Mouse (Mus musculus): ENCODE measurements around the gene Ucp3. TPM values are rescaled to one million over a fixed set of nuclear protein-coding genes. Genes with fewer than 3 reads are reported as not detected.
A peak's percentile ranks its signal among the peaks of the same experiment; 100 is the strongest.

Gene Ucp3
- polyA plus RNA-seq (2014; fragmentation: Nextera tagmentation; extraction: Ambion mirVana): not detected in 2 replicates

DNA sequence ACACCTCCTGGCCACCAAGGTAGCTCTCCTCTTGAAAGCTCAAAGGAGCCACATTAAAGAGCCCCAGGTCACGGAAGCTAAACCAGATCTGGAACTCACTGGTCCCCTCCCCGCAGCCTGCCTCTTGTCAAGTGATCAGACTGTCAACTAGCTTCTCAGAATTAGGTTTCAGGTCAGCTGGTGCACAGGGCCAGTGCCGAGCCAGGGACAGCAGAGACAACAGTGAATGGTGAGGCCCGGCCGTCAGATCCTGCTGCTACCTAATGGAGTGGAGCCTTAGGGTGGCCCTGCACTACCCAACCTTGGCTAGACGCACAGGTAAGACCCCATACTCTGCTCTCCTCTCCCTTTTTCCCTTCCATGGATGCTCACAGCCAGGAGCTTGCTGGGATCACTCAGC, at the start of gene Ucp3:
Gene Ucp3 (plus strand): TSS at position 214 of the 400 bp plus-strand sequence.
- Histone ChIP-seq H3K27ac (ENCODE audit: low read depth, low read length) (no peak within 1 kb of the TSS), H3K4me2 (ENCODE audit: low read length) (no peak within 1 kb of the TSS), H3K27me3 (replicated peaks; ENCODE audit: control insufficient read depth, insufficient read depth, low read length) (no peaks in the 10 kb centered on the region), H3K9ac (ENCODE audit: low read length) (no peak within 1 kb of the TSS), H3K4me3 (ENCODE audit: low read depth, low read length) (no peak within 1 kb of the TSS), H3K36me3 (ENCODE audit: control insufficient read depth, insufficient read depth, low read length) (peaks cover 19% of the 10 kb centered on the region), H3K4me1 (ENCODE audit: control insufficient read depth, insufficient read depth, low read length) (no peaks in the 10 kb centered on the region), H3K9me3 (replicated peaks; ENCODE audit: control insufficient read depth, low read length) (no peaks in the 10 kb centered on the region)
- ATAC-seq (no peak), DNase-seq (ENCODE audit: low spot score) (no peak)
- WGBS: 84% methylated on average over 6 of the region's 6 CpGs

- no peaks in the 10 kb centered on the region for H3K9me3 ChIP-seq (replicated peaks; ENCODE audit: control insufficient read depth, low read length)
- H3K9ac ChIP-seq (ENCODE audit: low read length): no peak overlapping the region
- no peak for DNase-seq (ENCODE audit: low spot score)
- H3K4me2 ChIP-seq (ENCODE audit: low read length): no peak overlapping the region
- H3K27me3 ChIP-seq (replicated peaks; ENCODE audit: control insufficient read depth, insufficient read depth, low read length): no peaks in the 10 kb centered on the region
- no peak overlapping the region for H3K27ac ChIP-seq (ENCODE audit: low read depth, low read length)
- WGBS: 58% methylated on average over 3 of the region's 3 CpGs
- no peak overlapping the region for H3K4me3 ChIP-seq (ENCODE audit: low read depth, low read length)
- no peak for ATAC-seq
- peaks cover 76% of the 10 kb centered on the region for H3K36me3 ChIP-seq (ENCODE audit: control insufficient read depth, insufficient read depth, low read length)
- H3K4me1 ChIP-seq (ENCODE audit: control insufficient read depth, insufficient read depth, low read length): no peaks in the 10 kb centered on the region
These were observed 47.0 kb upstream of the Ucp3 start for GRCm38 (mm10) chr7:100425795-100426194.

DNA sequence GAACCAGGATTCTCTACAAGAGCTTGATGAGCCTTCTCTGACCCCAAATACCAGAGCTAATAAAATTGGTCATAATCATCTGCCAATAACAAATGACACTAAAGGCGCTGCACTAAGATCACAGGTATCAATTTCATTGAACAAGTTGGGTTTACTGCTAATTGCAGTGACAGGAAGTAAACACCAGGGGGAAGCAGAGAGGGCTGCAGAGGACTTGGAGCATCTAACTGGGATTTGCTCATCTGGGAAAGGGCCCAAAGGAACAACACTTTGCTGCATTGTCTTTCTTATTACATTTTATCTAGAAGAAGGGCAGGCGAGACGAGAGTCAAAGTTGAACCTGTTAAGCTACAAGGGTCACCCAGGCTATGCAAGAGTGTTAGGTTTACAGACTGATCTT, 43.7 kb upstream of the Ucp3 start:
- 75% methylated on average over 3 of the region's 3 CpGs for WGBS
- Histone ChIP-seq H3K4me1 (ENCODE audit: control insufficient read depth, insufficient read depth, low read length) (no peaks in the 10 kb centered on the region), H3K9me3 (replicated peaks; ENCODE audit: control insufficient read depth, low read length) (no peaks in the 10 kb centered on the region), H3K9ac (ENCODE audit: low read length) (no peak overlapping the region), H3K27ac (ENCODE audit: low read depth, low read length) (no peak overlapping the region), H3K4me2 (ENCODE audit: low read length) (no peak overlapping the region), H3K27me3 (replicated peaks; ENCODE audit: control insufficient read depth, insufficient read depth, low read length) (no peaks in the 10 kb centered on the region), H3K36me3 (ENCODE audit: control insufficient read depth, insufficient read depth, low read length) (peaks cover 89% of the 10 kb centered on the region), H3K4me3 (ENCODE audit: low read depth, low read length) (no peak overlapping the region)
- ATAC-seq (no peak), DNase-seq (ENCODE audit: low spot score) (peak; percentile 68)

GRCm38 (mm10) chr7:100429911-100430310, 42.9 kb upstream of the Ucp3 start:
- H3K4me3 ChIP-seq (ENCODE audit: low read depth, low read length): no peak overlapping the region
- peaks cover 83% of the 10 kb centered on the region for H3K36me3 ChIP-seq (ENCODE audit: control insufficient read depth, insufficient read depth, low read length)
- no peaks in the 10 kb centered on the region for H3K9me3 ChIP-seq (replicated peaks; ENCODE audit: control insufficient read depth, low read length)
- DNase-seq (ENCODE audit: low spot score): no peak
- no peaks in the 10 kb centered on the region for H3K27me3 ChIP-seq (replicated peaks; ENCODE audit: control insufficient read depth, insufficient read depth, low read length)
- no peaks in the 10 kb centered on the region for H3K4me1 ChIP-seq (ENCODE audit: control insufficient read depth, insufficient read depth, low read length)
- WGBS: 93% methylated on average over 11 of the region's 11 CpGs
- H3K9ac ChIP-seq (ENCODE audit: low read length): no peak overlapping the region
- ATAC-seq: no peak
- no peak overlapping the region for H3K4me2 ChIP-seq (ENCODE audit: low read length)
- H3K27ac ChIP-seq (ENCODE audit: low read depth, low read length): no peak overlapping the region

DNA sequence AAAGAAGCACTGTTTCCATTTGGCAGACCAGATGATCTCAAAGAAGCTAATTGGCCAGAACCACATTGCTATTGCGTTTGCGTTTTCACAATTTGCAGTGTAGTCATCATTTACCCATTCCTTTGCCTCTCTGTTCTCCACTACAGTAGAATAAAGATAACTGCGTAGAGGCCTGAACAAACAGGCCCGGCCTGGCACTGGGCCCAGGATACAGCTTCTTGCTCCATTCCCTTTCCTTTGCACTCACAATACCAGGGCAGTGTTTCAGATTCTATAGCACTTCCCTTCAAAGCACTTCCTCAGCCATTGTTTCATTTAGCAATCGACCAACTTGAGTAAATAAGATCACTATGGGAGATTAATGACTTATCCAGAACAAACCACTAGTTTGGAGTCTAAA, 41.7 kb upstream of the Ucp3 start:
- H3K36me3 ChIP-seq (ENCODE audit: control insufficient read depth, insufficient read depth, low read length): peaks cover 84% of the 10 kb centered on the region

DNA sequence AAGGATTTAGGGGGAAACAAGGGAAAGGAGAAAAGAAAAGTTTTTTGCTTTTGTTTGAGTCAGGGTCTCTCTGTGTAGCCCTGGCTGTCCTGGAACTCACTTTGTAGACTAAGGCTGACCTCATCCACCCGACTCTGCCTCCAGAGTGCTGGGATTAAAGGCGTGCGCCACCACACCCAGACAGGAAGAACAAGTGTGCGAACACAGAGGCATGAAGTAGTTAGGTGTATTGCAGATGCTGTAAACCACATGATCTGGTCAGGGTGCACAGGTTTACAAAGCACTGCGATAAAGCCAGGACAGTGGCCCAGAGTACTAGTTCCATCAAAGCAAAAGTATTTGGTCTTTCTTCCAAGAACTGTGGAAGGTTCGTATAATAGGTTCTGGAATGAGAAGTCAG, 39.5 kb upstream of the Ucp3 start:
- Histone ChIP-seq H3K27me3 (replicated peaks; ENCODE audit: control insufficient read depth, insufficient read depth, low read length) (no peaks in the 10 kb centered on the region), H3K9me3 (replicated peaks; ENCODE audit: control insufficient read depth, low read length) (no peaks in the 10 kb centered on the region), H3K4me1 (ENCODE audit: control insufficient read depth, insufficient read depth, low read length) (no peaks in the 10 kb centered on the region), H3K36me3 (ENCODE audit: control insufficient read depth, insufficient read depth, low read length) (peaks cover 86% of the 10 kb centered on the region), H3K27ac (ENCODE audit: low read depth, low read length) (no peak overlapping the region), H3K9ac (ENCODE audit: low read length) (no peak overlapping the region), H3K4me2 (ENCODE audit: low read length) (no peak overlapping the region), H3K4me3 (ENCODE audit: low read depth, low read length) (no peak overlapping the region)
- DNase-seq (ENCODE audit: low spot score) (no peak), ATAC-seq (no peak)
- 89% methylated on average over 6 of the region's 6 CpGs for WGBS

More for the DNA sequence above, 41.7 kb upstream of the Ucp3 start:
- Histone ChIP-seq H3K27ac (ENCODE audit: low read depth, low read length) (no peak overlapping the region), H3K4me1 (ENCODE audit: control insufficient read depth, insufficient read depth, low read length) (no peaks in the 10 kb centered on the region), H3K4me3 (ENCODE audit: low read depth, low read length) (no peak overlapping the region), H3K9me3 (replicated peaks; ENCODE audit: control insufficient read depth, low read length) (no peaks in the 10 kb centered on the region), H3K9ac (ENCODE audit: low read length) (no peak overlapping the region), H3K27me3 (replicated peaks; ENCODE audit: control insufficient read depth, insufficient read depth, low read length) (no peaks in the 10 kb centered on the region), H3K4me2 (ENCODE audit: low read length) (no peak overlapping the region)
- DNase-seq (ENCODE audit: low spot score) (peak; percentile 42), ATAC-seq (no peak)
- 54% methylated on average over 5 of the region's 5 CpGs for WGBS

GRCm38 (mm10) chr7:100443728-100444127, 29.1 kb upstream of the Ucp3 start:
- peaks cover 89% of the 10 kb centered on the region for H3K36me3 ChIP-seq (ENCODE audit: control insufficient read depth, insufficient read depth, low read length)
- no peaks in the 10 kb centered on the region for H3K4me1 ChIP-seq (ENCODE audit: control insufficient read depth, insufficient read depth, low read length)
- no peak overlapping the region for H3K4me2 ChIP-seq (ENCODE audit: low read length)
- DNase-seq (ENCODE audit: low spot score): no peak
- H3K27me3 ChIP-seq (replicated peaks; ENCODE audit: control insufficient read depth, insufficient read depth, low read length): no peaks in the 10 kb centered on the region
- no peak overlapping the region for H3K27ac ChIP-seq (ENCODE audit: low read depth, low read length)
- H3K9ac ChIP-seq (ENCODE audit: low read length): no peak overlapping the region
- 91% methylated on average over 4 of the region's 4 CpGs for WGBS
- no peaks in the 10 kb centered on the region for H3K9me3 ChIP-seq (replicated peaks; ENCODE audit: control insufficient read depth, low read length)
- no peak overlapping the region for H3K4me3 ChIP-seq (ENCODE audit: low read depth, low read length)
- ATAC-seq: no peak

DNA sequence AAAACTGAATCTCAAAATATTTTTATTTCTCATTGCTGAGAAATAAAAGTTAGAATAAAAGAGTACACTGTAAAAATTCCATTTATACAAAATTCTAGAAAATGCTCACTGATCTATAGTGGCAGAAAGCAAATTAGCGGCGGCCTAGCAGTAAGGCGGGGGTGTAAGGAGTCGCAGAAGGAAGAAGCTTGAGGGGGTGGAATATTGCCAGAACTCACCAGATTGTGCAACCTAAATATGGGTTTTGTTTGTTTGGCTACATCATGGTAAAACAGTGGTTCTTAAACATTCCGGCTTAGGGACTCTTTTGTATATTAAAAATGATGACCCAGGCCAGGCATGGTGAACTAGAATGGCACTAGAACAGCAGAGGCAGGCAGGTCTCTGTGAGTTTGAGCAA, 26.5 kb upstream of the Ucp3 start:
- no peaks in the 10 kb centered on the region for H3K27me3 ChIP-seq (replicated peaks; ENCODE audit: control insufficient read depth, insufficient read depth, low read length)
- 95% methylated on average over 5 of the region's 5 CpGs for WGBS
- H3K4me2 ChIP-seq (ENCODE audit: low read length): no peak overlapping the region
- ATAC-seq (no peak), DNase-seq (ENCODE audit: low spot score) (no peak)
- no peak overlapping the region for H3K9ac ChIP-seq (ENCODE audit: low read length)
- no peaks in the 10 kb centered on the region for H3K4me1 ChIP-seq (ENCODE audit: control insufficient read depth, insufficient read depth, low read length)
- no peak overlapping the region for H3K4me3 ChIP-seq (ENCODE audit: low read depth, low read length)
- H3K36me3 ChIP-seq (ENCODE audit: control insufficient read depth, insufficient read depth, low read length): peaks cover 91% of the 10 kb centered on the region
- no peak overlapping the region for H3K27ac ChIP-seq (ENCODE audit: low read depth, low read length)
- no peaks in the 10 kb centered on the region for H3K9me3 ChIP-seq (replicated peaks; ENCODE audit: control insufficient read depth, low read length)

DNA sequence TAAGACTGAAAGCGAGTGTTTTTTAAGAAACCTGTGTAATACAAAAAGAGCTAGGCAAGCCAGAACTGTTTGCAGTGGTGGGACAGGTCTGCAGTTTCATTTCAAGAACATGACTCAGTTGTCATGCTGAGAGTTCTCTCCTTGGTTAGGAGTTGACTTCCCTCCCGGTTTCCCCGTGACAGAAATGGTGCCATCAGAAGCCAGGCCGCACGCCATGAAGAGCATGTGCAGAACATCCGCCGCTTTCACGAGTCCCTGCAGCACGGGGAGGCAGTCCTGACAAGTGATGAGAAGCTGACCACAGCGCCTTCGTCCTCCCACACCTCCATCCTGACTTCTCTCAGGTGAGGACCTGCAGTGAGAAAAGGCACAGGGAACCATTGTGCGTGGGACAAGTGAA, 24.3 kb upstream of the Ucp3 start:
- H3K4me1 ChIP-seq (ENCODE audit: control insufficient read depth, insufficient read depth, low read length): no peaks in the 10 kb centered on the region
- H3K4me2 ChIP-seq (ENCODE audit: low read length): no peak overlapping the region
- DNase-seq (ENCODE audit: low spot score) (no peak), ATAC-seq (no peak)
- no peaks in the 10 kb centered on the region for H3K9me3 ChIP-seq (replicated peaks; ENCODE audit: control insufficient read depth, low read length)
- no peak overlapping the region for H3K4me3 ChIP-seq (ENCODE audit: low read depth, low read length)
- no peak overlapping the region for H3K9ac ChIP-seq (ENCODE audit: low read length)
- no peaks in the 10 kb centered on the region for H3K27me3 ChIP-seq (replicated peaks; ENCODE audit: control insufficient read depth, insufficient read depth, low read length)
- 96% methylated on average over 12 of the region's 12 CpGs for WGBS
- peaks cover 92% of the 10 kb centered on the region for H3K36me3 ChIP-seq (ENCODE audit: control insufficient read depth, insufficient read depth, low read length)
- H3K27ac ChIP-seq (ENCODE audit: low read depth, low read length): no peak overlapping the region
